In the genomic region with DNA sequence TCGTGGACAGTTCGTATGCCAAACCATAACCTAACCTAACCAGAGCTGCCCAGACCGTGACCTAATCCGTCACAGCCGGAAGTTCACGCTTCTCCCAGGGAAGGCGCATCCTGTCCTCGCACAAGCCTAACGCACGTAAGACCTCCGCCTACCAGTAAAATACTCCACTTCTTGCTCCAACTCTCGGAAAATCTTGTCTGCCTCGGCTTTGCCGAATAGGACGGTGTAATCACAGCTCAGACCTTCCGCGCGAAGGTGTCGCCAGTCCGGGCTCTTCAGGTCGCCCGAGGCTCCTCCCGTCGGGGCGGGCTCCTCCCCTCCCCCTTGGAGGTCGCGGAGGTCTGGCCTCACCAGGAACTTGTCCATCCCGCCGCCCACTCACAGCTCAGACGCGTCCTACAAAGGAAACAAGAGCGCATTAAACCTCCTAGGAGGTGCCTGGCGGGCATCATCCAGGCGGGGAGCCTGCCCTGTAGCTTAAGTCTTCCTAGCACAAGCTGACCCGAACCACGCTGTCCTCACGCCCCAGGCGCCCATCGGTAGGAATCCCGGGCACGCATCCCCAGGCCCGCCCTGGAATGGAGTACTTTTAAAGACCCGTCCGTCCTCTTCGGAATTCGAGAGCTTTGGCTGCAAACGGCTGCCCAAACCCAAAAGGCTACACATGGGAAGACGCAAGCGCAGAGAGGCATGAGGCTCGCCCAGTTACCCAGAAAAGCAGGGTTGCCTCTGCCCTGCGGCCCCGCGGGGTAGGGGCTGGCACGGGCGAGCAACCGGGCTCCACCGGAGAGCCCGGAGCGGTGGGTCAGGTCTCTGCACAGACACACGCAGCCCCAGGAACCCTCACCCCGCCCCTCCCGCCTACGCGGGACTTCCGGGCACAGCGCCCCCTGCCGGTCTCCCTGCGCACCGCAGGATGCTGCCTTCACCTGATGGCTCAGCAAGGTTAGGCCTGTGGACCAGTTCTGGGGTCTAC, we compare ENCODE assay signal across 8 mouse cellular contexts. TPM values are rescaled to one million over a fixed set of nuclear protein-coding genes. Genes with fewer than 3 reads are reported as not detected.
DNase-seq lines count a peak whose midpoint lies in the region; ATAC-seq and TF ChIP-seq lines count a peak whose summit lies in the region.

Alkbh2 (minus strand) TSS at position 845 of the 976 bp plus-strand sequence.

- WGBS in hindbrain, postnatal 0 days: under 1% methylated on average over 68 of the region's 69 CpGs

- H3K4me1 ChIP-seq in cortical plate, adult 2 months (ENCODE audit: control insufficient read depth, insufficient read depth, low read length): no peaks in the 10 kb centered on the region
- no peaks in the 10 kb centered on the region; the same call in 1 of the 2 replicates for H3K4me1 ChIP-seq in hindbrain, postnatal 0 days (ENCODE audit: insufficient read depth, low read length)
- peaks cover 52% of the 10 kb centered on the region for H3K4me1 ChIP-seq in megakaryocyte, embryonic 14.5 days

- peak; percentile 26 for ATAC-seq in activated CD4-positive, CD25-positive, alpha-beta regulatory T cell, adult 4 months
- ATAC-seq in hindbrain, postnatal 0 days: peak; percentile 27; the same call in 1 of the 2 replicates

- peak within 1 kb of the TSS; percentile 87 for H3K4me2 ChIP-seq in hindbrain, postnatal 0 days (ENCODE audit: low read depth, low read length)

- no peaks in the 10 kb centered on the region for H3K27me3 ChIP-seq in hindbrain, postnatal 0 days (ENCODE audit: insufficient read depth, low read length)
- peaks cover 2% of the 10 kb centered on the region for H3K27me3 ChIP-seq in megakaryocyte, embryonic 14.5 days (replicated peaks)

- peak; percentile 77 for TF ChIP-seq CTCF in cortical plate, adult 2 months (IDR thresholded peaks at IDR 0.05; ENCODE audit: extremely low read depth, insufficient read depth, low read length)
- TF ChIP-seq CTCF in hindbrain, postnatal 0 days (IDR thresholded peaks at IDR 0.05; ENCODE audit: low read depth): peak; percentile 97

- peak within 1 kb of the TSS; percentile 61 for H3K4me3 ChIP-seq in cortical plate, adult 2 months (ENCODE audit: insufficient read depth, low read length)
- peak within 1 kb of the TSS; percentile 63 for H3K4me3 ChIP-seq in hindbrain, postnatal 0 days (ENCODE audit: low read length)
- peak within 1 kb of the TSS; percentile 95 for H3K4me3 ChIP-seq in megakaryocyte, embryonic 14.5 days (replicated peaks)

- peak; percentile 55; the same call in 1 of the 2 replicates for TF ChIP-seq POLR2A in cortical plate, adult 2 months (IDR thresholded peaks at IDR 0.05; ENCODE audit: extremely low read depth, insufficient read depth, low read length)

- H3K9ac ChIP-seq in hindbrain, postnatal 0 days (replicated peaks; ENCODE audit: low read length): peak within 1 kb of the TSS; percentile 74

- H3K36me3 ChIP-seq in hindbrain, postnatal 0 days (ENCODE audit: insufficient read depth, low read length): peaks cover 10% of the 10 kb centered on the region
- peaks cover 33% of the 10 kb centered on the region for H3K36me3 ChIP-seq in megakaryocyte, embryonic 14.5 days (replicated peaks; ENCODE audit: low read length)

- H3K9me3 ChIP-seq in hindbrain, postnatal 0 days (ENCODE audit: low read length): no peaks in the 10 kb centered on the region
- no peaks in the 10 kb centered on the region for H3K9me3 ChIP-seq in megakaryocyte, embryonic 14.5 days

- H3K27ac ChIP-seq in cortical plate, adult 2 months (ENCODE audit: insufficient read depth, low read length): peak within 1 kb of the TSS; percentile 24
- H3K27ac ChIP-seq in hindbrain, postnatal 0 days: peak within 1 kb of the TSS; percentile 87

- DNase-seq in gastrocnemius, adult 8-10 months (ENCODE audit: low spot score in 2 of 2): peak; percentile 57 to 67
- DNase-seq in hindbrain, postnatal 0 days (ENCODE audit: low spot score): peak; percentile 88
- peak; percentile 48 to 67 for DNase-seq in left cerebral cortex, adult 8-10 months (ENCODE audit: low spot score in 2 of 2)
- peak; percentile 67 to 82 for DNase-seq in right cerebral cortex, postnatal 10 days (ENCODE audit: low spot score in 2 of 2)
- peak; percentile 72 to 74 for DNase-seq in urinary bladder, postnatal 36 days (ENCODE audit: low spot score in 2 of 2)

RNA-seq across cellular contexts. Expression of gene Alkbh2, which starts in this region (rescaled TPM):
- 1 to 10 TPM; 2.8 to 5.1 TPM for polyA plus RNA-seq in activated CD4-positive, CD25-positive, alpha-beta regulatory T cell, adult 4 months (2017; shearing (Covaris generic))
- 8.4 and 11.5 TPM in 2 replicates for polyA plus RNA-seq in cortical plate, adult 2 months (2012; rRNA removed)
- total RNA-seq in gastrocnemius, adult 8-10 months (2022): 1 to 10 TPM in 1 of 4 experiments, under 1 TPM in 2, not detected in 1; 0.67 to 1.2 (median 0.94) TPM
- total RNA-seq in hindbrain, postnatal 0 days (2014; rRNA removed): 3.1 and 9.5 TPM in 2 replicates
- polyA plus RNA-seq in hindbrain, postnatal 0 days (2015; fragmentation: Nextera tagmentation; extraction: Ambion mirVana): 7.6 and 8.0 TPM in 2 replicates
- 1 to 10 TPM; 4.7 to 9.3 (median 5.9) TPM for total RNA-seq in left cerebral cortex, adult 8-10 months (2022)
- polyA plus RNA-seq in megakaryocyte, embryonic 14.5 days (2012; ENCODE audit: insufficient read depth, low replicate concordance): 5.6 and 11.6 TPM in 2 replicates

Comparison
In these comparisons a context has a peak if more than half of its experiments do, and no peak if none do; other contexts are left out.
1. Peak in every context shown above with its lines: DNase-seq, ATAC-seq, H3K4me3 ChIP-seq and H3K27ac ChIP-seq.